Comparison of ENCODE assay signal across 28 mouse cellular contexts in the genomic region with DNA sequence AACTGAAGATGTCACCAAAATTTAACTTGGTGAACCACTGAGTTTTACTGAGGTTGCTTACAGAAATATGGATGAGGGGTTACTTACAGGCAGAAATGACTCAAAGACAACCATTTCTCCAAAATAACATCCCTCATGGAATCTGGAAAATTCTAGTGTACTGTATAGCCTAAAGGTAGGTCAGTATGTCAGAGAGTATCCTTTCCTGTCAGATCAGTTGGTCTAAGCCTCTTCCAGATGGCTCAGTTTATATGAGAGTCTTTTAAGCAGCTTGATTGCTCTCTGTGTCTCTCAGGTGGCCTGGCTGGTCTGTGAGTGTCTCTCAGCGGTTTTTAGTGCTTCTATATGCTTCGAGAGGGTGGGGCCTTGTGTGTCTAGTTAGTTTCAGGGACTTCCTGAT. TPM values are rescaled to one million over a fixed set of nuclear protein-coding genes. Genes with fewer than 3 reads are reported as not detected.
A peak's percentile ranks its signal among the peaks of the same experiment; 100 is the strongest.
DNase-seq lines count a peak whose midpoint lies in the region; ATAC-seq and TF ChIP-seq lines count a peak whose summit lies in the region.
"Had no signal": no experiment of that assay in that cellular context is flagged by ENCODE, and none has a peak within 500 bp of the region (broad histone marks: within the 10 kb centered on the region; RNA-seq: fewer than 3 reads in every experiment).

No protein-coding gene starts in this region.

- no peaks in the 10 kb centered on the region for H3K4me1 ChIP-seq in forebrain, embryonic 11.5 days (replicated peaks; ENCODE audit: control insufficient read depth, insufficient read depth, low read length)
- H3K4me1 ChIP-seq in forebrain, embryonic 16.5 days (replicated peaks; ENCODE audit: control insufficient read depth, insufficient read depth, low read length): no peaks in the 10 kb centered on the region
- H3K4me1 ChIP-seq in hindbrain, embryonic 13.5 days (replicated peaks): no peaks in the 10 kb centered on the region
- no peaks in the 10 kb centered on the region for H3K4me1 ChIP-seq in hindbrain, embryonic 10.5 days (replicated peaks)
- H3K4me1 ChIP-seq in lung, postnatal 0 days (ENCODE audit: insufficient read depth, low read depth, low read length): no peaks in the 10 kb centered on the region
- no peaks in the 10 kb centered on the region for H3K4me1 ChIP-seq in kidney, embryonic 14.5 days (ENCODE audit: control insufficient read depth, insufficient read depth, low read length)
- H3K4me1 ChIP-seq: forebrain, embryonic 13.5 days; hindbrain, embryonic 15.5 days; limb, embryonic 15.5 days had no signal

- H3K27me3 ChIP-seq in forebrain, embryonic 11.5 days (ENCODE audit: control insufficient read depth, insufficient read depth, low read length): no peaks in the 10 kb centered on the region
- no peaks in the 10 kb centered on the region for H3K27me3 ChIP-seq in forebrain, embryonic 16.5 days (replicated peaks; ENCODE audit: control insufficient read depth, insufficient read depth, low read length)
- H3K27me3 ChIP-seq in hindbrain, embryonic 13.5 days: no peaks in the 10 kb centered on the region
- no peaks in the 10 kb centered on the region for H3K27me3 ChIP-seq in hindbrain, embryonic 10.5 days (ENCODE audit: insufficient read depth, poor library complexity, severe bottlenecking)
- no peaks in the 10 kb centered on the region for H3K27me3 ChIP-seq in lung, postnatal 0 days (replicated peaks; ENCODE audit: insufficient read depth, low read length)
- no peaks in the 10 kb centered on the region for H3K27me3 ChIP-seq in kidney, embryonic 14.5 days (ENCODE audit: control insufficient read depth, insufficient read depth, low read length)
- H3K27me3 ChIP-seq: forebrain, embryonic 13.5 days; heart, embryonic 12.5 days; hindbrain, embryonic 15.5 days; limb, embryonic 15.5 days; liver, embryonic 13.5 days had no signal

- 83% methylated on average over 2 of the region's 2 CpGs for WGBS in forebrain, embryonic 11.5 days
- 83% methylated on average over 2 of the region's 2 CpGs for WGBS in forebrain, embryonic 16.5 days
- 81% methylated on average over 2 of the region's 2 CpGs for WGBS in hindbrain, embryonic 13.5 days
- WGBS in hindbrain, embryonic 10.5 days: 82% methylated on average over 2 of the region's 2 CpGs
- WGBS in lung, postnatal 0 days: 75% methylated on average over 2 of the region's 2 CpGs
- WGBS in kidney, embryonic 14.5 days: 88% methylated on average over 2 of the region's 2 CpGs

- 0 out of 2 replicates have a peak, but pooled peaks have one; percentile 12 for ATAC-seq in forebrain, embryonic 11.5 days (replicated peaks; ENCODE audit: low FRiP score)
- no peak for ATAC-seq in forebrain, embryonic 16.5 days
- ATAC-seq in hindbrain, embryonic 13.5 days (ENCODE audit: low FRiP score): peak; percentile 36; the same call in 1 of the 2 replicates
- ATAC-seq in lung, postnatal 0 days: 0 out of 2 replicates have a peak, but pooled peaks have one; percentile 15
- ATAC-seq in kidney, embryonic 14.5 days (ENCODE audit: low FRiP score, low TSS enrichment): no peak
- ATAC-seq: forebrain, embryonic 13.5 days; intestine, embryonic 16.5 days; midbrain, embryonic 16.5 days had no signal

- H3K9me3 ChIP-seq in forebrain, embryonic 11.5 days (ENCODE audit: control insufficient read depth, low read length): peaks cover 6% of the 10 kb centered on the region; the same call in 1 of the 2 replicates
- peaks cover 9% of the 10 kb centered on the region for H3K9me3 ChIP-seq in forebrain, embryonic 16.5 days (ENCODE audit: control insufficient read depth, low read length)
- H3K9me3 ChIP-seq in hindbrain, embryonic 13.5 days: peaks cover 10% of the 10 kb centered on the region
- H3K9me3 ChIP-seq in hindbrain, embryonic 10.5 days: peaks cover 10% of the 10 kb centered on the region
- H3K9me3 ChIP-seq in lung, postnatal 0 days (ENCODE audit: low read length): peaks cover 9% of the 10 kb centered on the region; the same call in 1 of the 2 replicates
- peaks cover 3% of the 10 kb centered on the region; the same call in 1 of the 2 replicates for H3K9me3 ChIP-seq in kidney, embryonic 14.5 days (ENCODE audit: control insufficient read depth, low read length)
- H3K9me3 ChIP-seq: forebrain, embryonic 13.5 days; limb, embryonic 15.5 days had no signal

- H3K36me3 ChIP-seq in forebrain, embryonic 11.5 days (ENCODE audit: control insufficient read depth, insufficient read depth, low read length): no peaks in the 10 kb centered on the region
- H3K36me3 ChIP-seq in forebrain, embryonic 16.5 days (ENCODE audit: control insufficient read depth, insufficient read depth): no peaks in the 10 kb centered on the region
- no peaks in the 10 kb centered on the region for H3K36me3 ChIP-seq in hindbrain, embryonic 13.5 days
- no peaks in the 10 kb centered on the region for H3K36me3 ChIP-seq in hindbrain, embryonic 10.5 days
- no peaks in the 10 kb centered on the region for H3K36me3 ChIP-seq in lung, postnatal 0 days (ENCODE audit: insufficient read depth, low read length)
- H3K36me3 ChIP-seq in kidney, embryonic 14.5 days (ENCODE audit: control insufficient read depth, insufficient read depth, low read length): no peaks in the 10 kb centered on the region
- H3K36me3 ChIP-seq: G1E; heart, embryonic 12.5 days; hindbrain, embryonic 15.5 days; limb, embryonic 15.5 days; liver, embryonic 13.5 days had no signal

- no peak for DNase-seq in forebrain, embryonic 11.5 days (ENCODE audit: low spot score)
- DNase-seq in hindbrain, embryonic 10.5 days (ENCODE audit: low spot score): no peak
- no peak for DNase-seq in lung, postnatal 0 days (ENCODE audit: low spot score)
- DNase-seq in lung, postnatal 36 days: no peak
- DNase-seq: adrenal gland, postnatal 10 days; cerebellum, adult 8-10 months; cerebellum, postnatal 25 days; gastrocnemius, postnatal 25 days; heart, adult 11 months; heart, postnatal 14 days; kidney, postnatal 36 days; liver, embryonic 13.5 days; lung, adult 18-20 months; lung, postnatal 10 days; right cerebral cortex, postnatal 25 days; thymus, adult 18-20 months; thymus, postnatal 25 days had no signal

- no peak for TF ChIP-seq CTCF in lung, postnatal 0 days (IDR thresholded peaks at IDR 0.05)

- no peak overlapping the region for H3K4me2 ChIP-seq in forebrain, embryonic 11.5 days (ENCODE audit: low read depth, low read length, severe bottlenecking)
- no peak overlapping the region for H3K4me2 ChIP-seq in forebrain, embryonic 16.5 days (ENCODE audit: low read length)
- H3K4me2 ChIP-seq in hindbrain, embryonic 13.5 days: no peak overlapping the region
- H3K4me2 ChIP-seq in lung, postnatal 0 days (replicated peaks; ENCODE audit: low read depth, low read length): no peak overlapping the region
- H3K4me2 ChIP-seq in kidney, embryonic 14.5 days (replicated peaks; ENCODE audit: low read depth, low read length): no peak overlapping the region
- H3K4me2 ChIP-seq: forebrain, embryonic 13.5 days; heart, embryonic 12.5 days; hindbrain, embryonic 15.5 days; limb, embryonic 15.5 days; liver, embryonic 13.5 days had no signal

- no peak overlapping the region for H3K4me3 ChIP-seq in forebrain, embryonic 11.5 days (ENCODE audit: low read depth, low read length)
- H3K4me3 ChIP-seq in forebrain, embryonic 16.5 days (replicated peaks; ENCODE audit: low read length): no peak overlapping the region
- H3K4me3 ChIP-seq in hindbrain, embryonic 13.5 days: no peak overlapping the region
- no peak overlapping the region for H3K4me3 ChIP-seq in hindbrain, embryonic 10.5 days
- no peak overlapping the region for H3K4me3 ChIP-seq in lung, postnatal 0 days (ENCODE audit: low read depth, low read length)
- H3K4me3 ChIP-seq in kidney, embryonic 14.5 days (ENCODE audit: low read length): no peak overlapping the region
- H3K4me3 ChIP-seq: forebrain, embryonic 13.5 days; heart, embryonic 12.5 days; hindbrain, embryonic 15.5 days; layer of hippocampus, adult 2 months; limb, embryonic 15.5 days; liver, embryonic 13.5 days had no signal

- no peak overlapping the region for H3K9ac ChIP-seq in forebrain, embryonic 11.5 days (ENCODE audit: low read length)
- no peak overlapping the region for H3K9ac ChIP-seq in forebrain, embryonic 16.5 days (replicated peaks; ENCODE audit: low read depth, low read length)
- H3K9ac ChIP-seq in hindbrain, embryonic 13.5 days: no peak overlapping the region
- no peak overlapping the region for H3K9ac ChIP-seq in lung, postnatal 0 days (replicated peaks; ENCODE audit: low read depth)
- H3K9ac ChIP-seq in kidney, embryonic 14.5 days (ENCODE audit: low read depth, low read length): no peak overlapping the region
- H3K9ac ChIP-seq: forebrain, embryonic 13.5 days; heart, embryonic 12.5 days; hindbrain, embryonic 15.5 days; limb, embryonic 15.5 days; liver, embryonic 13.5 days had no signal

- no peak overlapping the region for H3K27ac ChIP-seq in forebrain, embryonic 11.5 days (ENCODE audit: low read depth, low read length)
- H3K27ac ChIP-seq in forebrain, embryonic 16.5 days (ENCODE audit: low read length): no peak overlapping the region
- no peak overlapping the region for H3K27ac ChIP-seq in hindbrain, embryonic 13.5 days
- H3K27ac ChIP-seq in hindbrain, embryonic 10.5 days: no peak overlapping the region
- no peak overlapping the region for H3K27ac ChIP-seq in lung, postnatal 0 days (ENCODE audit: low read length)
- no peak overlapping the region for H3K27ac ChIP-seq in kidney, embryonic 14.5 days (ENCODE audit: low read depth, low read length)
- H3K27ac ChIP-seq: forebrain, embryonic 13.5 days; hindbrain, embryonic 15.5 days; layer of hippocampus, adult 2 months; limb, embryonic 15.5 days; liver, embryonic 13.5 days had no signal

- no peak for TF ChIP-seq EP300 in lung, postnatal 0 days (IDR thresholded peaks at IDR 0.05)

RNA-seq across cellular contexts. Expression of a gene that starts 24.1 kb away (rescaled TPM):
- 44.1 and 49.7 TPM in 2 replicates for polyA plus RNA-seq in forebrain, embryonic 11.5 days (2014; fragmentation: Nextera tagmentation; extraction: Ambion mirVana)
- polyA plus RNA-seq in forebrain, embryonic 16.5 days (2015; fragmentation: Nextera tagmentation; extraction: Ambion mirVana): 33.5 and 36.8 TPM in 2 replicates
- 40.6 and 41.5 TPM in 2 replicates for polyA plus RNA-seq in hindbrain, embryonic 13.5 days (2015; fragmentation: Nextera tagmentation; extraction: Ambion mirVana)
- 41.6 and 50.6 TPM in 2 replicates for polyA plus RNA-seq in hindbrain, embryonic 10.5 days (2016; fragmentation: Nextera tagmentation; extraction: Ambion mirVana)
- 38.4 and 43.5 TPM in 2 replicates for polyA plus RNA-seq in lung, postnatal 0 days (2015; fragmentation: Nextera tagmentation; extraction: Ambion mirVana)
- 66.8 and 76.6 TPM in 2 replicates for polyA plus RNA-seq in kidney, embryonic 14.5 days (2014; fragmentation: Nextera tagmentation; extraction: Ambion mirVana)

Comparison
In these comparisons a context has a peak if more than half of its experiments do, and no peak if none do; other contexts are left out.
1. ATAC-seq: peak in forebrain, embryonic 11.5 days (single experiment), hindbrain, embryonic 13.5 days (single experiment) and lung, postnatal 0 days (single experiment); none in forebrain, embryonic 16.5 days (single experiment) and kidney, embryonic 14.5 days (single experiment).